Mouse (Mus musculus) kidney, postnatal 10 days (tissue): ENCODE results near the gene Lhx3.
A peak's percentile ranks its signal among the peaks of the same experiment; 100 is the strongest.

Experiments
- DNase-seq: peaks from one replicate; pipeline ENCODE4 v3.0.0; 2021; ENCODE audit warnings: mixed read lengths

Gene Lhx3

GRCm38 (mm10) chr2:26208126-26208789 lies at the start of gene Lhx3:
Lhx3 (minus strand) TSS chr2:26208289.
- peak; percentile 97 for DNase-seq

GRCm38 (mm10) chr2:26257315-26258096 lies 49.4 kb upstream of the Lhx3 start:
- DNase-seq = no peak

GRCm38 (mm10) chr2:26254816-26255215 lies 46.7 kb upstream of the Lhx3 start:
- no peak for DNase-seq

DNA sequence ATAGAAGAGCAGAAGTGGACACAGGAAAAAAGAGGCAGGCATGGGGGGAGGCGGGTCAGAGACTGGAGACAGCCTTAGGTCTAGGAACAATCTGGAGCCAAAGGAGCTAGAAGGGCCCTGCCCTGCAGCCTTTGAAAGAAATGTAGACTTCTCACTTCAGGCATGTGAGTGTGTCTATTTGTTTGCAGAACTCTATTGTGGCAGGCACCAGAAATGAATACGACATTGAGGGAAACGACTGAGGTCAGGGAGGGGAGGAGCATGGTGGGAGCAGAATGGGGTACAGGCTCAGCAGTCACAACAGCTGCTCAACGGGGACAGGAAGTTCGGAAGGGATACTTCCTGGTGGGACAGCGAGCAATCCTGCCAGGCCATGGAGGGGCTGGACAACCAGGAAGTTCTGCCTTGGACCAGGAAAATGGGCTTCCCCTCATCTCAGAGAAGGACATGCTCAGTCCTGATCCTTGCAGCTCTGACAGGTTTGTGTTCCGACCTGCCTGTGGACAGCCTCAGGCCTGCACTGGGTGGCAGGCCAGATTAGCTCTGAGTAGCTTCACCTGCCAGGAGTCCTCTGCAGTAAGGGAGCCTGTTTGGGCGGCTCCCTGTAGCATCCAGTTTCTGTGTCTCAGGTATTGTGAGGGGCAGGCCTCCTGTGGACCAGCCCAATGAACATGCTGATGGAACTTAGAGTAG lies 44.6 kb upstream of the Lhx3 start:
- no peak for DNase-seq

DNA sequence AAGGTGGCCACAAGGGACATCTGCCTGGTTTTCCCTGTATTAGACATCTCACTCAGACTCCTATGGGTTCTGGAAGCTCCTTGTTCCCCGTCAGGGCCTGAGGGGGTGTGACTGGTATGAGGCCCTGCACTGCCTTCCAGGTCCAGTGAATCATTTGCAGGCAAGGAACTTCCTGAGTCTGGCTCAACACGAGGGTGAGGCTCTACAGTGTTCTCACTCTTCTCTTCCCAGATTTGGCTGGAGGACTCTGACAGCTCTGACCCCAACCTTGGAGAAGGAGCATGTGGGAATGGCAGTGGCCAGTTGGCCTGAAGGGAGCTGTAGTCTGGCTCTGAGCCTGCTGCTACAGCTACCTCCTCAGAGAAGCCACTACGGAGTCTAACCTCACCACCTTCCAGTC lies 39.4 kb upstream of the Lhx3 start:
- peak; percentile 18 for DNase-seq

GRCm38 (mm10) chr2:26240841-26241240 lies 32.8 kb upstream of the Lhx3 start:
- peak; percentile 24 for DNase-seq

DNA sequence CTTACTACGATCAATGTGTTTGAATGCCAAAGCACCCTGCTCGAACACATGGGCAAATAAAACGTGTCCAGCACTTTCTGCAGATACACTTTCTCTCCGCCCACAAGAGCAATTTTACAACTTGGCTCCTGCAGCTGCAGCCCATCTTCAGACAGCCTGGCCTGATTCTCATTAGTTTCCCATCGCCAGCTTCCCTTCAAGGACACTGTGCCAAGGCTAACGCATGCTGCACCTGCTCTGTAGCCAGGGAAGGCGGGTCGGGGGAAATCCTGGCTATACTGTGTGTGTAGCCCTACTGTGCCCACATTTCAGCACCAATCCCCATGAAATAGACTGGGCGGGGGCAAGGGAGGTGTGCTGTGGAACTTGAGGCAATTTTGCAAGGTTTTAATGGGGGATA lies 32.2 kb upstream of the Lhx3 start:
- DNase-seq = peak; percentile 34

GRCm38 (mm10) chr2:26237290-26237782 lies 29.2 kb upstream of the Lhx3 start, which contains the start of gene Qsox2:
Qsox2 (minus strand) TSS chr2:26237525.
- peak; percentile 99 for DNase-seq

DNA sequence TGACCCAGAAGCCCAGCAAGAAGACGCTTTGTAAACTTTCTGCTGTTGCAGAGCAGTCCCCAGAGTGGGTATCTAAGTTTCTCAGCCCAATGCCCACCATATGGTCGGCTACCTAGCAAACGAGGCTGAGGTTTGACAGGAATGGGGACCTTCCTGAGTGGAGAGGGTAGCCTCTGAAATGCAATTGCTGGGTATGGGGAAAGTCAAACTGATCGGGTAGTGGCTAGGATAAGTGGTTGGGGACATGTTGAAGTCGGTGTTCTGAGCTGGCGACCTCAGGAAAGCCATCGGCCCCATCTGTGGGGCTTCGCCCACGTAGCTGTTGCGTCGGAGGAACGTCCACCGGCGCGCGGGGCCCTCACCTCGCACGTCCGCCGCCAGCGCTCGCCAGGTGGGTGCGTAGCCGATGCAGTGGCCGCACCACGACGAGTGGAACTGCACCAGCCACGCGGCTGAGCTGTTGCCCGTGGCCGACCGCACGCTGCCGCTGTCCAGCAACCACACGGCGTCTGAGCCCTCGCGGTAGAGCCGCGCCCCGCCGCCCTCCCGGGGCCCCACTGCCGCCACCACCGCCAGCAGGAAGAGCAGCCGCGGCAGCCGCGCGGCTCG lies 28.7 kb upstream of the Lhx3 start:
- DNase-seq = no peak

- no peak for DNase-seq
Observed at GRCm38 (mm10) chr2:26234771-26235170, 26.7 kb upstream of the Lhx3 start.

- no peak for DNase-seq
Observed at GRCm38 (mm10) chr2:26234253-26234652, 26.2 kb upstream of the Lhx3 start.

- no peak for DNase-seq
Observed at GRCm38 (mm10) chr2:26231366-26231765, 23.3 kb upstream of the Lhx3 start.

DNA sequence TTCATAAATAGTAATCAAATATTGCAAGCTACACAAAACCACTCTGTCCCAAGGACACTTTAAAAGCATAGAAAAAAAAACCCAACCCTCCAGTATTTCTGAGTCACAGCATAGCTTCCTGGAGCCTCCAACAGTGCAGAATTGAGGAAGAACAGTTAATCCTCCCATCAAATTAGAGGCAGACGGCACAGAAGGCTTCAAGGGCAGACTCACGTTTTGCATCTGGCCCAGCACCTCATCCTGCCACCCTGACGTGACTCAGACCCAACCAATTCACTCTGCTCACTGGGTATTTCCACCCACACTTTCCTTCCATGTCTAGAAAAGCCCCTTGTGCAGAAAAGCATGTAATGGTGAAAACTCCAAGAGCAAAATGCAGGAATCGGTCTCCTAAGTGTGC lies 22.2 kb upstream of the Lhx3 start:
- no peak for DNase-seq

GRCm38 (mm10) chr2:26227788-26228187 lies 19.7 kb upstream of the Lhx3 start:
- DNase-seq = peak; percentile 49

GRCm38 (mm10) chr2:26225242-26225641 lies 17.2 kb upstream of the Lhx3 start:
- DNase-seq = no peak

GRCm38 (mm10) chr2:26223961-26224360 lies 15.9 kb upstream of the Lhx3 start:
- DNase-seq = no peak

GRCm38 (mm10) chr2:26214526-26214925 lies 6.4 kb upstream of the Lhx3 start:
- no peak for DNase-seq

- DNase-seq = no peak
Observed at GRCm38 (mm10) chr2:26209566-26209965, 1.5 kb upstream of the Lhx3 start.

- peak; percentile 27 for DNase-seq
Observed at GRCm38 (mm10) chr2:26207559-26207958, 530 bp downstream of the Lhx3 start.

DNA sequence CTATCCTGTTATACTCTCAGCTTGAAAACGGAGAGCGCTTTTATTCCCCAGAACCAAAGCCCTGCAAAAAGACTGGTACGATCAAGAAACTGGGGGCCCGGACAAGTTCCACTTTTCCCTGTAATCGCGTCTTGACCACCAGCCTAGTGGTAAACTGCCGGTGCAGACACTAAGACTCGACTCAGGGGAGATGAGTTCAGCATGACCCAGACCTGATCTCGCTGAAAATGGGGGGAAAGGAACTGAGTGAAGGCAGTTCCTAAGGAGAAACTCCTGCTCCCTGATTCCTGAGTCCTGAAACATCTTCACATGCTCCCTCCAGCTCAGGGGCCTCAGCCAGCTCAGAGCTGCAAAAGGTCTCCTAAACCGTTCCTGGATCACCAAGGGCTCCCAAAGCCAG lies 2.3 kb downstream of the Lhx3 start:
- no peak for DNase-seq

DNA sequence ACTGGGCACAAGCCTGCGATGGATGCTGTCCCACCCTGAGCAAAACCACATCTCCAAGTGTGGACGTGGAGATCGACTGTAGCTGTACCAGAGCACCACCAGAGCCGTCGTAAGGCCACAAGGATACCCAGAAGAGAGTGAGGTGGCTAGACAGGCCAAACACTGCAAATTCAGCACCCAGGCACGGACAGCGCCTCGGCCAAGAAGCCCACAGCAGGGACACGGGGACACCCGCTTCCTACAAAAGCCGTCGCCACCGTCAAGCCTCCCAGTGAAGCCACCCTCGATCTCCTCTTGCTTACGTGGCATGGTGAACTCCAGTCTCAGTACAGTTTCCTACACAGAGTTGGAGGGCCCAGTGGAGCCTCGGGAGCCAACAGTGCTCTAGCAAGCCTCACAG lies 3.0 kb downstream of the Lhx3 start:
- DNase-seq = peak; percentile 75

DNA sequence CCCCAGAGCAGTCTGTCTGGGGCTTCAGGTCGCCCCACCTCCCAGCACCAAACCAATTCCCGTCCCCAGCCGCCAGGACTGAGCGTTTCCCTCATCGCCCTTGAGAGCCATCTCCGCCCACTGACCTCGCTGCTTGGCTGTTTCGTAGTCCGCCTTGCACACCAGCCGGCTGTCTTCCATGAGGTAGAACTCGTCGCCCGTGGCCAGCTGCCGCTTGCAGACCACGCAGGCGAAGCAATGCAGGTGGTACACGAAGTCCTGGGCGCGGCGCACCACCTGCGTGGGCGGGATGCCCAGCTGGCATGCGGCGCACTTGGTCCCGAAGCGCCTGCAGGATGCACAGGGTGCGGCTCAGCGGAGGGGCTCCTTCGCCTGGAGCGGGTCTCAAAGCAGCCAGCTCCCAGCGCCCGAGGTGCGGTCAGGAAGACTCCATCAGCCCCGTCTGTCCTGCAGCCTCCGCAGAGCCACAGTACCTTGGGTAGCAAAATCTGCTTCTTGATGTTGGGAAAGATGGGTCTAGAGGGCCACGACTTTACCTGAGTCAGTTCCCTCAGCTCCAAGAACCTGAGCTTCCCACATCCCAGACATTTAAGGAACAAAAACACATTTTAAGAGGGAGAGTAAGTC lies 5.1 kb downstream of the Lhx3 start:
- DNase-seq = no peak
